Mouse (Mus musculus) stomach, postnatal 0 days (tissue): ENCODE measurements around the gene Clec16a.

Experiments
- CTCF ChIP-seq: IDR thresholded peaks from 2 replicates; pipeline ENCODE4 v1.5.1; 2016; ENCODE audit warnings: antibody characterized with exemption, low read depth, mild to moderate bottlenecking, moderate library complexity
- EP300 ChIP-seq: optimal IDR thresholded peaks from 2 replicates; pipeline ENCODE3; 2016; ENCODE audit warnings: antibody characterized with exemption

- TF ChIP-seq CTCF (no peak), EP300 (no peak)
These were observed 235.5 kb downstream of the Clec16a start for GRCm38 (mm10) chr16:10780631-10781120.
